Mouse (Mus musculus) bone marrow macrophage, adult 2 months (primary cell): ENCODE measurements around the gene Lrrc49. TPM values are rescaled to one million over a fixed set of nuclear protein-coding genes. Genes with fewer than 3 reads are reported as not detected.

Source experiments
- H3K27ac ChIP-seq: 2 replicates; pipeline ENCODE4 v1.5.1; 2012; ENCODE audit warnings: low read depth, low read length; ENCODE audit not compliant: insufficient read depth
- H3K4me1 ChIP-seq: 2 replicates; pipeline ENCODE4 v1.6.1; 2012; ENCODE audit warnings: low read length; ENCODE audit not compliant: control insufficient read depth, insufficient read depth
- H3K4me3 ChIP-seq: 2 replicates; pipeline ENCODE4 v1.5.1; 2012; ENCODE audit warnings: mild to moderate bottlenecking, low read length, moderate library complexity; ENCODE audit not compliant: insufficient read depth
- CTCF ChIP-seq: IDR thresholded peaks from 2 replicates; pipeline ENCODE4 v1.5.1; 2012; ENCODE audit warnings: low read depth, mild to moderate bottlenecking, low read length, moderate library complexity
- POLR2A ChIP-seq: IDR thresholded peaks from 2 replicates; pipeline ENCODE4 v1.6.1; 2012; ENCODE audit warnings: mild to moderate bottlenecking, low read depth, low read length, borderline replicate concordance
- polyA plus RNA-seq: library from polyadenylated mRNA; stranded (reverse); fragments of >200 nt; gene quantifications from 2 replicates; pipeline ENCODE4 v1.2.4, GENCODE M21; 2012; ENCODE audit not compliant: missing spikeins, insufficient read depth, insufficient read length

The Lrrc49 gene
- polyA plus RNA-seq, 1 experiment: 7.5 TPM

DNA sequence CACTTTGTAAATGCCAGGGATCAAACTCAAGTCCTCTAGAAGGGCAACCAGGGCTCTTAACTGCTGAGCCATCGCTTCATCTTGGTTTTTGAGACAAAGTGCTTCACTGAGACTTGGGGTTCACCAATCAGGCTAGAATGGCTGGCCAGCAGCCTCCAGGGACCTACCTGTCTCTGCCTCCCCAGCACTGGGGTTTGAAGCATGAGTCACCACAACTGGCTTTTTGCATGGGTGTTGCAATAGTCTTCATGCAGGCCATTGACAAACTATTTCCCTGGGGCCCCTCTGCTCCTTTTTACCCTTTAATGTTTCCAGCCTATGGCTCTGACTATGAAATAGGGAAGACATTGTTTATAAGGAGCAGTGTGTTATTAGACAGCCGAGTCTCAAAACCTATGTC, 160.1 kb downstream of the Lrrc49 start:
- H3K4me3 ChIP-seq: no peak overlapping the region
- no peaks in the 10 kb centered on the region for H3K4me1 ChIP-seq
- H3K27ac ChIP-seq: no peak overlapping the region
- TF ChIP-seq CTCF: no peak
- no peak for TF ChIP-seq POLR2A

DNA sequence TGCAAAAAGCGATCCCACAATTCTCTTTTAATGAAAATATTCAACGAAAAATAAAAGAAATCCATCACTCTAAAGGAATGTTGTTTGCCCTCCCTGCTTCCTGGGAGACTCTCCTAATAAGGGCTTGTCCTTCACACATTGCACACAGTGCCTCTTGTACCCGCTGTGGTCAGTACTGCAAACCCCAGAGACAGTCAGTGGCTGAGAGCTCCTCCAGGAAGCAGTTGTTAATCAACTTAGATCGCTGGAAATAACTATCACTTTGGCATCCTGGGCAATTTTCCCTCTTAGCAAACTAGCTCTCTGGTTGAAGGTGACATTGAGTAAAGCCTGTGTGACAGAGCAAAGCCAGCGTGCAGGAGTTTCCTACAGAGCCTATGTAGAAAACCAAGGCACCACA, 160.9 kb downstream of the Lrrc49 start:
- TF ChIP-seq POLR2A (no peak), CTCF (no peak)
- Histone ChIP-seq H3K27ac (no peak overlapping the region), H3K4me1 (no peaks in the 10 kb centered on the region), H3K4me3 (no peak overlapping the region)

DNA sequence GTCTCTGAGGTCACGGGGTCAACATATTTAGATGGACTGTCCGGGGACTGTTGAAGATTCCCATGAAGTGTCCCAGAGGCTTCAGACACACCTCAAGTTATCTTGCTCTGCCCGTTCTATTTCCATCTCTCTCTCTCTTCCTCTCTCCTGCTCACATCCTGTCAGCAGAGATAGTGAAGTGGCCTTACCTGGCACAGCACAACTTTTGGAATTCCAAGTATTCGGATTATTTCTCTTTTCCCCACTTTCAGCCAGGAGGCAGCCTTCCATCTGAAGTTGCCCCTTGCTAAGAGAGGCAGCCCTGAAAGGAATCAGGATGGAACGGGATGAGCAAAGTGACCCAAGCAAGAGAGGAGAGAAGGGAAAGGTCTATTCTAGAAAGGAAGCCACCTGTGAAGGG, 161.8 kb downstream of the Lrrc49 start:
- no peak for TF ChIP-seq POLR2A
- no peak for TF ChIP-seq CTCF
- H3K27ac ChIP-seq: no peak overlapping the region
- no peaks in the 10 kb centered on the region for H3K4me1 ChIP-seq
- no peak overlapping the region for H3K4me3 ChIP-seq

DNA sequence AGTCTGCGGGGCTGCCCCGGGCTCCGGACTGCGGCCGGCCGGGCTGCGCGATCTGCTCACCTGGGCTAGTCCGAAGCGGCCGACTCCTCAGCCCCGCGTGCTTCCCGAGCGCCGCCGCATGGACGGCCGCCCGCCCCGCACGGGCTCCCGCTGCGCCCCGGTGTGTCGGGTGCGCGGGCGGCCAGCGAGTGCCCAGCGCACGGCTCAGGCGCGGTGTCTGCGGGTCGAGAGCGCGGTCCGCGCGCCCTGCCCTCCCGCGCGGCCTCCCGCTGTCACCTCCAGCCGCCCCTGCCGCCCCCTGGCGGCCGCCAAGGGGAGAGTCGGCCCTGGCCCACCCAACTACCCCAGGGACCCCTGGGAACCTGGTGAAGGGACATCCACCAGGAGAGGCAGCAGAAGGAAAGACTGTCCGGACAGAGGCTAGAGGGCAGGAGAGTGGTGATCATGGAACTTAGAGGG, 166.1 kb downstream of the Lrrc49 start, which contains the start of gene Thsd4:
Thsd4 (minus strand) TSS at position 241 of the 459 bp plus-strand sequence.
- no peaks in the 10 kb centered on the region for H3K4me1 ChIP-seq
- peak within 1 kb of the TSS; percentile 37 for H3K4me3 ChIP-seq
- TF ChIP-seq CTCF (peak; percentile 82), POLR2A (no peak)
- H3K27ac ChIP-seq: no peak within 1 kb of the TSS

DNA sequence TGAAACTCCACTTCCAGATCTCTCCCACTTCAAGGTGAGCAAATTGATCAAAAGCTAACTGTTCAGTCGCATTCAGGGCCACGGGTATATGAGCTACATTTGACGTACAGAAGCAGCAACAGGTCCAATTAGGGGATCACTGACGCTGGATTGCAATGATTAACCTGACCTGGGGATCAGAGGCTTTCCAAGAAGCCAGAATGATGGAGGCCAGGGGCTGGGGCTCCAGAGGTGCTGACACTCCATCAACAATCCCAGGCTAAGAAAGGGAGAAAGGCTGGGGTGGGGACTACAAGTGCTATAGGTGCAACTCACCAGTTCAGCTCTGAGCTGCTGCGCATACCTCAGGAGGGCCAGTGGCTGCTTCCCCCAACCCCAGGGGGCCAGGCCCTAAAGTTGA, 166.8 kb downstream of the Lrrc49 start:
- Histone ChIP-seq H3K4me1 (no peaks in the 10 kb centered on the region), H3K27ac (no peak overlapping the region), H3K4me3 (no peak overlapping the region)
- TF ChIP-seq POLR2A (no peak), CTCF (no peak)

DNA sequence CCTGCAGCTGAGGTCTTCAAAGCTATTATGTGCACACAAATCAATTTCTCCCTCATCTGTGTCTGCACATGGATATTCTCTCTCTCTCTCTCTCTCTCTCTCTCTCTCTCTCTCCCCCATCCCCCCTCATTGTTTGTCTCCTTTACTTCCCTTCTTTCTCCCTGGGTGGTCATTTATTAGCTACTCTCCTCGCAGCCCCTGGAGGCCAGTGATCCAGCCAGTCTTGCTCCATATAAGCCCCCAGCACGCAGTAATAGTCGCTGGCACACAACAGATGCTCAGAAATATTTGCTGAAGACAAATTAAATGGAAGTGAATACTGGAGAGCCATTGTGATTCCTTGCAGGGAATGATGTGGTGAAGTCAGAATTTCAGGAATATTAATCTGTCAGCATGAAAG, 168.4 kb downstream of the Lrrc49 start:
- Histone ChIP-seq H3K4me3 (no peak overlapping the region), H3K27ac (no peak overlapping the region), H3K4me1 (no peaks in the 10 kb centered on the region)
- TF ChIP-seq CTCF (no peak), POLR2A (no peak)

Other genes starting within 250 kb of the Lrrc49 start
- gene Thsd4, start 166.1 kb downstream of the Lrrc49 start, polyA plus RNA-seq: 0.09 and 0.12 TPM in 2 replicates
- gene Larp6, start 24.8 kb upstream of the Lrrc49 start, polyA plus RNA-seq: not detected in 2 replicates
- 5.9 and 6.0 TPM in 2 replicates for gene Uaca, start 106.4 kb upstream of the Lrrc49 start, polyA plus RNA-seq